Mouse (Mus musculus): Measurements from ENCODE around the gene Fsd1. TPM values are rescaled to one million over a fixed set of nuclear protein-coding genes. Genes with fewer than 3 reads are reported as not detected.

Fsd1 gene
- polyA plus RNA-seq, 1 experiment from 2014 or later: 1.9 TPM

DNA sequence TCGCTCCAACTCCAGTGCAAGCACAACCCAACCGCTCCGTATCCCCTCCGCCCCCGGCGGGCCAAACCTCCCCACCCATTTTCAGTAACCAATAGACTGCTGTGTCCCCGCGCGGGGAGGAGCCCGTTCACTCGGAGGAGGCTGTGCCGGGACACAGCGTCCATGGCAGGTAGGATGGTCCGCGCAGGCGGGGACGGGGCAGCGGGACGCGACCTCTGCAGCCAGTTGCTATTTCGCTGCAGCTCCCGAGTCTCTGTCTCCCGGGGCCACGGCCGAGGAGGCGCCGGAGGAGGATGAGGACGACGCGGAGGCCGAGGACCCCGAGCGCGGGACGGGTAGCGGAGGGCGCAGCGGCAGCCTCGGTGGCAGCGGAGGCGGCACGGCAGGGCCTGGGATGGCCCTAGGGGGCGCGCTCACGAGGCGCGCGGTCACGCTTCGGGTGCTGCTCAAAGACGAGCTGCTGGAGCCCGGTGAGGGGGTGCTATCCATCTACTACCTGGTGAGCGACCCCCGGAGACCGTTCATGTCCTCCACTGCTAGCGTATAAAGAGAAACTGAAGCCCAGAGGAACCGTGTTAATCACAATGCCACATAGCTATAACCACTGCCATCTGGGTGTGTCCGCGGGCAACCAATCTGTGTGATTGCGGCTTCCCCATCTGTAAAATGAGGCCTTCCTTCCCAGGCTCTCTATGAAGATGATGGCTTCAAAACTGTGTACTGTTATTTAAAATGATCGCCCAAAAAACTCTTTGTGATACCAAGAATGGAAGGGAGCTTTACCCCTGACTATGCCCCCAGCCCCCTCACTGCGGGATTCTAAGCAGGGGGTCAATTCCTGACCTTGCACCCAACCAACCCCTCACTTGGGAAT, 23.0 kb downstream of the Fsd1 start:
- DNase-seq (ENCODE audit: low spot score): peak; percentile 93

DNA sequence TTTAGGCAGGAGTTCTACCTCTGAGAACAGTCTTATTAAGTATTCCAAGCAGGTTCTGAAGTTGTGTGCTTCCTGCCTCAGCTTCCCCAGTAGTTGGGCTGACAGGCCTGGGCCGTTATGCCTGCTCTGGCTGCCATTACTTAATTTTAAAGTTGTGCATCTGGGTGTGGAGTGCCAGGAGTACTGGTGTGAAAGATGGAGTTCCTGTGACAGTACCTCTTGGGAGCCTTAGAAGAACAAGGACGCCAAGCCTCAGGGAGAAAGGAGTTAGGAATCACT, 23.6 kb downstream of the Fsd1 start:
- no peak for DNase-seq (ENCODE audit: low spot score)

DNA sequence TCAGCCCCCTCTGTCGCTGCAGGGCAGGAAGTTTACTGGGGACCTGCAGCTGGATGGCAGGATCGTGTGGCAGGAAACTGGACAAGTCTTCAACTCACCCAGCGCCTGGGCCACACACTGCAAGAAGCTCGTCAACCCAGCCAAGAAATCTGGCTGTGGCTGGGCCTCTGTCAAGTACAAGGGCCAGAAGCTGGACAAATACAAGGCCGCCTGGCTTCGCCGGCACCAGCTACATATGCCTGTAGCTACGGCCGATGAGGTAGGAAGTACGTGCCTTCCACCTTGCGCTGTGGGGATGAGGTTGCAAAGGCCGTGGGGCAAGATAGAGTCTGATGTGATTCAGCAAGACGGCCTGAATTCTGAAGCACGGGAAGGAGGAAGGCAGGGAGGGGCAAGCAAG, 23.9 kb downstream of the Fsd1 start:
- no peak for DNase-seq (ENCODE audit: low spot score)

DNA sequence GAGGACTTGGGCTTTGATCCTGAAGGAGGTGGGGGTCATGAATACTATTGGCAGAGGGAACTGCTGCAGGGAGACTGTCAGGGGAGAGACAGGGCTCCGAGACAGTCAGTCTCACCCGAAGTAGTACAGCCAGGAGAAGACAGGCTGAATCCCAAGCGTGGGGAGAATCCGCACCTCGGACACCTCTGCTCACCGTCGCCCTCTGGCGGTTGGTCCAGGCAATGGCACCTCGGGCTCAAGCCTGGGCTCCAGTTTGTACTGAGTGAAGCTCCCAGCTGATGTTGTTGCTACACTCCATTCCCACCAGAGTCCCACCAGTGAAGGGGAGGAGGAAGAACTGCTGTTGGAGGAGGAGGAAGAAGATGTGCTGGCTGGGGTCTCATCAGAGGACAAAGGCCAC, 24.4 kb downstream of the Fsd1 start:
- DNase-seq (ENCODE audit: low spot score): peak; percentile 80

DNA sequence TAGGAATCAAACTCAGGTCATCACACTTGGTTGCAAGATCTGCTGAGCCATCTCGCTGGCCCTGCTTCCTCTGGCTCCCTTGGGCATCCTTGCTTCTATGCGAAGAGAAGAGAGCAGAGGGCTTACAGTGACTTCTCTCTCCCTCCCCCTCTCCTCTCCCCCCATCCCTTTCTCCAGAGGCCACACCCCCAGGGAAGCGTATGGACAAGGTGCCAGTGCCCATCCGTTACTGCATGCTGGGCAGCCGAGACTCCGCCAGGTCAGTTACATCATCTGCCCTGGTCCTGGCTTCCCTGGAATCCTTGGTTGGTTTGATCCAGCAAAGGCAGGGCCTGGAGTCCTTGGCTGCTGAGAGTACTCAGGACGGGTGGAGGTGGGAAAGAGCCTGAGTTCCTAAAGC, 25.1 kb downstream of the Fsd1 start:
- DNase-seq (ENCODE audit: low spot score): no peak

DNA sequence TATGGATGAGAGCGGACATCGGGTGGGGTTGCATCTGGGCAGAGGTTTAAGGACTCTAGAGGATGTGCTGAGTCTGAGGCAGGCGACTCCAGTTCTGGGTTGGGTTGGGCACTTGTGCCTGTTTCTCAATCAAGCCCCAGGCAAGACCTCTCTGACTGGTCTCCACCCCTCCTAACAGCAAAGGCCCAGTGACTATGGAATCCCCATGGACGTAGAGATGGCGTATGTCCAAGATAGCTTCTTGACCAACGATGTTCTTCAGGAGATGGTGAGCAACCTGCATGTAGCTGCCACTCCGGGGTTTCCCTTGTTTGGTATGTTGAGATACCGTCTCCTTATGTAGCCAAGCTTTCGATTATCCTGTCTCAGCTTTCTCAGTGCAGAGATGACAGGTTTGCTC, 29.0 kb downstream of the Fsd1 start:
- no peak for DNase-seq (ENCODE audit: low spot score)

DNA sequence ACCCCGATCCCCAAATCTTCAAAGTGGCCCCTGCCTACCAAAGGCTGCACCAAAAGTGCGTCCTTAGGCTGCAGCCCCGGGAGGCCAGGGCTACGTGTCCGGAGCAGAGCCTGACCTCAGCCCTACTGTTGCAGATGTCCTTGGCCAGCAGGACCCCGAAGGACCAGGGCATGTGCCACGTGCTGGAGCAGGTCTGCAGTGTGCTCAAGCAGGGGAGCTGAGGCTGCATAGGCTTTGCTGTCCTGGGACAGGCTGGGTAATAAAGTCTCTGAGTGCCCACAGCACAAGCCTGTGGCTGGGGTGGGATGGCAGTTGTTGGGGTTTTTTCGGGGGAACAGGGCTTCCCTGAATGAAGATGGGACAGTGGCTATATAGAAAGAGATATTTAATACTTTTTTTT, 30.1 kb downstream of the Fsd1 start:
- DNase-seq (ENCODE audit: low spot score): no peak

DNA sequence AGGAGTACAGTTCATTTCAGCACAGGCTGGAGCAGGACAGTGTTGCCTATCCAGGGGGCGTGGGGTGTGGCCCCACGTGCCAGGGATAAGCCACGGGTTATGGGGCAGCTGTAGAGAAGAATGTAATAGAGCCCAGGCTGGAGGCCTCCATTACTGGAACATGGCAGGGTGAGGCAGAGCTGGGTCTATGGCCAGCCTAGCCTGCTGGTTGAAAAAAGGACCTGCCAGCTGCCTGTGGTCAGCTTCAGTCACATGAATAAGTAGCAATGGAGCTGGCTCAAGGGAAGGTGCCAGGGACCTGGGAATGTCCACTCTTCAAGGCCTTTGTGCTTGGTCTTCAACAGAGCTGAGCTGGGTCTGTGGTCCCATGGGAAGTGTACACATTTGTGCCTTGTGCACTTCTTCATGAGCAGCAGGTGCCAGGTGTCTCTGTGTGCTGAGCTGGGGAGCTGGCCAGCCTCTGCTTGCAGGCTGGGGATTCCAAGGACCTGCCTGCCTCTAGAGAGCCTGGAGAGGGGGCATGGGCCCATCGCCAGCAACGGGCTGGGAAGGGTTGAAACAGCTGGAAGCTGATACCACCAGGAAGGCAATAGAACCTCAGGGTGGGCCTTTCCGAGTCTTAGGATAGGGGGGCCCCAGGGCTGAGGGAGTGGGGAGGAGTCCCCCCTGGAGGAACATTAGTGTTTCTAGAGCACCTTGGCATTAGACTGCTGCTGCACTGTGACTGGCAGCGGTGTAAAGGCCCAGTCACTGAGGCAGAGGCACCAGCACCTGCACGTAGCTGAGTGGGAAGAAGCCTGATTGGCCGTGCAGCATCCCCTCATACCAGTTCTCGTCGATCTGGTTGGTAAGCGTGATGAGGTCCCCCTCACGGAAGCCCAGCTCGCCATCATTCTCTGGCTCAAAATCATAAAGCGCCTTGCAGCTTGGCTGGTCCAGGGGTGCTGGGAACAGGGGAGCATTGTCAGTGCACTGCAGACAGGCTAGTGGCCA, 30.8 kb downstream of the Fsd1 start:
- DNase-seq (ENCODE audit: low spot score): no peak

DNA sequence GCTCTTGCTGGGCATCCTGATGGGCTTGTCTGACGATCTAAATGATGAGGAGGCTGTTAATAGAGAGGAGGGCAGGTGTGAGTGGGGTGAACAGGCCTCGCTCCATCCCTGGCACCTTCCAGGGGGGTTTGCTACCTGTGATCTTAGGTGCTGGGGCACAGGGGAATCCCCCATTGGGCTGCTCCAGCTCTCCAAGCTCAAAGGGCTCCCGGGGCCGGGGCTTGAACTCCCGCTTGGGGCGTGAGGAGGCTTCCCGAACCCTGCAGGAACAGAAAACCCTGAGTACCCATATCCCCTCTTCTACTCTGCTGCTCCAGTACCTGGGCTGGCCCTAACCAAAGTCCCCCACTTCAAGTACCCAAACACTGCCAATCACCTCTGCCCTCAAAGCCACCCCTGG, 31.5 kb downstream of the Fsd1 start:
- DNase-seq (ENCODE audit: low spot score): no peak

DNA sequence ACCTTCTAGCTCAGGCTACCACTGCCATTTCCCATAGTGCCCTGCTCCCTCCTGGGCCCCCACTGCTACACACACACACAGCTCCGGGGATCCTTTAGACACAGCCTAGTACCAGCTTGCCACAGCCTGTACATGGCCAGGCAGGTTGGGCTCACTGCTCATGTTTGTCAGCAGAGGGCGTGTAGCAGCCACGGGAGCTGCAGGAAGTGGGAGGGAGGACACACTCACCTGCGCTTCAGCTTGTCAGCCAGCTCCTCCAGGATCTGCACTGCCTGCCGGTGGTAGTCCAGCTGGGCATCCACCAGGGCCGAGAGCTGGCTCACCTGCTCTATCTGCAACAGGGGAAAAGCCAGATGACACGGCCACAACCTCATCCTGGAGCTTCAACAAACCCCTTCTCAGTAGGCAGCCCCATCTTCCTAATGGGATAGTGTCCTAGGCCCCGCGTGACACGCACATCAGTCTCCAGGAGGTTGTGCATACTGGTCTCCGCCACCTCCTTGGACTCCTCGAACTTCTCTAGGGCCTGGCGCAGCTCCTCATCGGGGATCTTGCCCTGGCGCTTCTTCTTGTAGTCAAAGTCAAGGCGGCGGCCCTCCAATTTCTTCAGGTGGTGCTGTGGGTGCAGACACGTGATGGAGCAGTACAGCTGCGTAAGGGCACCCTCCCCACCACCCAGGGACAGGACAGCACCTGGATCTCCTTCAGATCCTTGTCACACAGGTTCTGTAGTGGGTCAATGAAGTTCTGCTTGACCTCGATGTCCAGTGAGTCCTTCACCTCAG, 32.2 kb downstream of the Fsd1 start:
- DNase-seq (ENCODE audit: low spot score): peak; percentile 75

DNA sequence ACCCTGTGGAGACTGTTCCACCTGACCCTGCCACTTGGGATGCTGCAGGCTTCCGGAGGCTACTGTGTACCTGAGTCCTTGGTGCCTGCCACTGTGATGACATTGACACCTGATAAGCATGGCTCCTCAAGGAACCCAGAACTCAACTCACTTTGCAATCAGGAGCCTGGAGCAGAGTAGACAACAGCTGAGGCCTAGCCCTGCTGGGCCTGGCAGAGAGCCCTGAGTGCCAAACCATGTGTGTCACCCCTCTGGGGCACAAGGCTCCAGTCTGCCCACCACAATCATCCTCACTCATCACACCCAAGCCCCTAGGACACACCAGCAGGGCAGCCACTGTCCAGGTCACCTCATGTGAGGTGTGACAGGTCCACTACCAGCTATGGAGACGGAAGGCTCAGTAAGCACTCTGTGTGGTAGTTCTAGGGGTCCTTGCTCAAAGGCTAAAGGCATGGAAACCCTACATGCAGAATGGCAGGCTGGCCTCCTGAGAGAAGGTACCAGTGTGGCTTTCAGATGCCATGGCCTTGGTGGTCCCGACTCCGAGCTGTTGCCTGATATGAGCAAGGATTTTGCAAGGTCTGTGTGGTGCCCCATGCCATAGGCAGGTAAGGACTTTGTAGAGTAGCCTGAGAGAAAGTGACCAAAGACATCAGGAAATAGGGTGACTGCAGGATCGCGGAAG, 34.2 kb downstream of the Fsd1 start:
- DNase-seq (ENCODE audit: low spot score): no peak

DNA sequence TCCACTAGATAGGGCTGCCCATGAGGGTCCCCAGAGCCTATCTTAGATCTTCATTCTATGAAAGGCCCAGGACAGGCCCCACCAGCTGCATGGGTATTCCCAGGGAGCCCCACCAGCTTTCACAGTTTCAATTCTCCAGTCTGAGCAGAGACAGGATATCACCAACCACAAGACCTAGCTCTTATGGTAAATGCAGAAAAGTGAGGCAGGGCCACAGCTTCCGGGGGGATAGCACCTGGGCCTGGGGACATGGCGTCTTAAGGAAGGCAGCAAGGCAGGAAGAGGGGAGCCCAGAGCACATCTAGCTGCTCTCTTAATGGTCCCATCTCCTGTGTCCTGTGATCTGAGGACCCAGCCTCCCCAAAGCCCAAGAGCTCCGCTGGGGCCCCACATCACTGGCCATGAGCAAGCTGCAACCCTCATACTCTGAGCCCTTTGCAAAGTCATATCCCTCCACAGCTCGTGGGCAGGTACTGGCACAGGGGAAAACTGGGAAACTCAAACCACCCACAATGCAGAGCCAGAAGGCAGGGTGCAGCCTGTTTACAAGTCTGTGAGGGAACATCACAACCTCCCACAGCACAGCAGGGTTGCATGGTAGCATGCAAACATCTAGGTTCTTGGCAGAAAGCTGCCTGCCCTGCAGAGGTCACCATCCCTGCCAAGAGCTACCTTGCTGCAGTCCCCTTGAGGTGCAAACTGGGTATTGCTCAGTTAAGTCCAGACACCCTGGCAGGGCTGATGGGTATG, 35.0 kb downstream of the Fsd1 start:
- peak; percentile 90 for DNase-seq (ENCODE audit: low spot score)

DNA sequence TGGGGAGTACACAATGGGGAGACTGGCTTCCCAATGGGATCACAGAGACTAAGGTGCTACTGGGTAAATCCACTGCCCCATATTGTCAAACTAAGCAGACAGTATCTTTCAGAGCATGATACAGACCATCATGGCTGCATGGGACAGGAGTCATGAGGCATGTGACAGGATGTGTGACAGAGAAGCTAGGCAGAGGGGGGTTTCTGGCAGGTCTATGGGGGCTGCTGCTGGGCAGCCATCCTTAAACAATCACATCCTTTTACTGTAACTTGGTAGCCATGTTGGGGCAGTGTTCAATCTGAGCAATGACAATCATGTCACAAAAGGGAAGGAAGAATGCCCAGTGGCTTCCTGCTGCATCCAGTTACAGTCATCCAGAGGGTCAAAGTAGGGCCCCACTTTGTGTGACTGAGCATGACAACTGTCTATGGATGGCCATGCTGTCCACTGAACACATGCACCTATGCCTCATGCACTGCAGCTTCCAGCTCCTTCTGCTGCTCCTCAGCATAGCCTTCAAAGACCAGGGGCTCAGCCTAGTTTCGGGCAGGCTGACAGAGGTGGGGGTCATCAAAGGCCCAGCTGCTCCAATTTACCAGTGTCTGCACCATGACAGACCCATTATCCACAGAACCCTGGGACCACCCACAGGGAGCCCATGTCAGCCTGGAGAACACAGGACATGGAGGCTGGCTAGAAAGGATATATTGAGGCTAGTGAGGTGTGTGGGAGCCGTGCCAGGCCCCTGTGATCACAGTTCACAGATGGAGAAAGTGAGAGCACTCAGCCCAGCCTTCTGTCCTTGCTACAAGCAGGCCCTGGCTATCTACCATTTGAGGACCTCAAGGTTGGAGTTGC, 36.1 kb downstream of the Fsd1 start:
- peak; percentile 56 for DNase-seq (ENCODE audit: low spot score)

DNA sequence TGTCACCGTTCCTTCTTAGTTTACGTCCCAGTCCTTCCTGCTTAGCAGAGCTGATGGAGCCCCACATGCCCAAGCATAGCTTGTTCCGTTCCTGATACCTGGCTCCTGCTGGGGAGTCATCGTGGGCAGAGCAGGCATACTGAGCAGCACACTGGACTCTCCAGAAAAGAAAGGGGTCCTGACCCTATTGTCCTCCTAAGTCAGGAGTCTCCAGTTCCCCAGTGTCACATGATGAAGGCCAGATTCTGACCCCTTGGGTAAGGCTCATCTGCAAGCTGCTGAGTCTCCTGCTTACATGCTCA, 36.6 kb downstream of the Fsd1 start:
- DNase-seq (ENCODE audit: low spot score): no peak

DNA sequence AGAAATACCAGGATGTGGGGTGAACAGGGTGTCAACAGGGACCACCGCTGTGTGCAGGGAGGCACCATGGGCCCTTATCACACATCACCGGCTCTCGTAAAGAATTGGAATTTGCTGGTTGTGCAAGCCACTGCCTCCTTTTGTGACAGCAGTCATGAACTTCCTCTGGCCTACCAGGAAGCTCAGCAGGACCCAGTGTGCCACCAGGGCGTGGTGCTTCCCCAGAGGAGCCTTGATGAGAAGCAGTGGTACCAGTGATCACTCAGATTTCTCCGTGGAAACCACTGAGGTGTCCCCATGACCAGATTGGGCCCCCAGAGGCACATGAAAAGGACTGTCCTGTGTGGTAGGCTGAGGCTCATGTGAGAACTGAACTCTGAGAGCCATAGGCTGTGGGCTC, 37.1 kb downstream of the Fsd1 start:
- DNase-seq (ENCODE audit: low spot score): no peak

DNA sequence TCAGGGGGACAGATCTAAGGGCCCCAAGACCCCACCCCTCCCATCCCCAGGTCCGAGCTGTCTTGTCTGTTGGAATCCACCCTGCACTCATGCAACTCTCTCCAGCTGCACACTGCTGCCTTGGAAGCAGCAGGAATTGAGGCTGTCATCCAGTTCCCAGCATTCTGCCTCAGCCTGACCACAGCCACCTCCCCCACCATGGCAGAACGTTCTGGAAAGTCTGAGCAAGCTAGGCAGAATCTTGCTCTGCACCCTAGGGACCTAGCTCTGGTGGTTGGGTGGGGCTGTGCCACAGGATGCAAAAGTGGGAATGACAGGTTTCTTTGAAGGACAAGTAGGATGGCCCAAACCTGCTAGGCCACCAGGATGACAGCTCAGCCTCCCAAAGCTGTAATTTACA, 38.2 kb downstream of the Fsd1 start:
- DNase-seq (ENCODE audit: low spot score): no peak

DNA sequence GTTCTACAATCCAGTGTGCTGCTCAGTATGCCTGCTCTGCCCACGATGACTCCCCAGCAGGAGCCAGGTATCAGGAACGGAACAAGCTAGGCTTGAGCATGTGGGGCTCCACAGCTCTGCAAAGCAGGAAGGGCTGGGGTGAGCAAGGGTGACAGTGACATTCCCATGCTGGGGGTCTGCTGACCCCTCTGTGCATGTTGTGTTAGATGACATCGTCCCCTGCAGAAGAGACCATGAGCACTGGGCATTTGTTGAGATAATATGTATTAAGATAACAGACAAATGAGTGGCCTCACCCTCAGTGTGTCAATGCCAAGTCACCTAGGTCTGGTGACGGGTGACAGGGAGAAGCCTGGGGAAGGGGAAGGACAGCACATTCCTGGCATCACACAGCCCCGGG, 38.6 kb downstream of the Fsd1 start:
- DNase-seq (ENCODE audit: low spot score): no peak

DNA sequence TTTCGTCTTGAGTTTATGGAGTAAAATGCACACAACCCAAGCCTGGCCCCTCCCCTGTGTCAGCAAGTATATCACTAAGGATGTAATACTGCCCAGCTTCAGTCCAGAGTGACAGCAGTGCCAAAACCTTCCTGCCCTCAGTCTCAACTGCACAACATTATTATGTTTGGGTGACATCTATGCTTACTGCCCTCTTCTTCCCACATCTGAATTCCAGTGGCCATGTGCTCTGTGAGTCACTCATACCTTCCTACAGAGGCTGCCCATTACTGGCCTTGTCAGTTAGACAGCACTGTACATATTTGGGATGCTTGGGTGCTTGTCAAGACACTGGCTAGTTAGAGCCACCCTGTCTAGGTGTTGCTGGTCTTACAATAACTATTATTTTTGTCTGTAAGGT, 40.0 kb downstream of the Fsd1 start:
- DNase-seq (ENCODE audit: low spot score): no peak

DNA sequence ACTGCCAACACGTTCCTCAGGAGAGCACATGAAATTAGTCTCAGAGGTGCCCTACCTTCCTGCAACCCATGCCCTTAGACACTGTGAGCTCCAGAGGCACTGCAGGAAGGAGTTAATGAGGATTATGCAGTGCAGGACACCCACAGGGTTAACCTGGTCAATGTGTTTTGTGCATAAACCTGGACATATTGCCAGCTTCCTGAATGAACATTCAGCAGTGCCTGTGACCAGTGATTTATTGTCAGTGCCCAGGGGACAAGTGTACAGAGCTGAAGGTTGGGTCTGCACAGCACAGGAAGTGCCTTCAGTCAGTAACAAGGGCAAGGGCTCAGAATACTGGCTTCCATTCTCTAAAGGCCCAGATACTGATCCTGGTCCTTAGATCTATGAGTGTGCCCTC, 40.6 kb downstream of the Fsd1 start:
- DNase-seq (ENCODE audit: low spot score): no peak

Measured in thymus, postnatal 0 days (tissue).